Mouse (Mus musculus): ENCODE measurements at regions not wholly inside any gene's neighbourhood (a gene's known extent, or its start where the extent isn't known, plus 50 kb on each side); places are given as distances from the start of the nearest gene placed in this dataset.

DNA sequence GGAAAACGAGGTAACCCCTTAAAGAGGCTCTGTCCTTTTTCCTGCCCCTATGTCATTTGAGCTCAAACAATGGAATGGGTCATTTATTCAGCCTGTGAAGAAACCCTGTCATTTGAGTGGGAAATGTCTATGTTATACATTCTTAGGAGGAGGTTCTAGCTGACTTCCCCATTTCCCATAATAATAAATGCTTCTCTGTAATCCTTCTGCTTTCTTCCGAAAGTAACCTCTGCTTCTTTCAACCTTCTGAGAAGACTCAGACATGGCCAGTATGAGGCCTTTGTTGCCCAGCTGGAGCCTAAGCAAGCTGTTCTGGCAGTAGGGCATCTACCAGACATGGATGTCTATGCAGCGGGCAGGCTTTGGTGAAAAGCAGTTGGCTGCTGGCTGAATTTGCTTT, 150.2 kb upstream of the Pik3r1 start:
- ATAC-seq (ENCODE audit: extremely low read depth, insufficient number of reproducible peaks, low FRiP score, poor library complexity, severe bottlenecking), result no peak

DNA sequence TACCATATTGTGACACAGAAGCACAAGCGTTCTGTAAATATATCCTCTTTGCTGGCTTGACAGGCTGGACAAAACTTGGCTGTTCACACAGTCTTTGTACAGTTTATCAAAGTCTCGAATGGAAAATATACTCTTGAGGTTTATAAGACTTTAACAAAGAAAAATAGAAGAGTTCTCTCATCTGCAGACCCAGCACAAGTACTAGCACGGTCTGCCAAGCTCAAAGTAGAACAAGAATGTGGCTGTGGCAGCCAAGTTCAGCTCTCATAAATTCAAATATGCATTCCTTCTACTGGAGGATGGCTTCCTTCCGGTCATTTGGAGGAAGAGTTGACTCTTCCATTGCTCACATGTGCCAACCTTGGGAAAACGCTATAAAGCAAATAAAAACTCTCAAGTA, 151.2 kb upstream of the Pik3r1 start:
- no peak for ATAC-seq (ENCODE audit: extremely low read depth, insufficient number of reproducible peaks, low FRiP score, poor library complexity, severe bottlenecking)

DNA sequence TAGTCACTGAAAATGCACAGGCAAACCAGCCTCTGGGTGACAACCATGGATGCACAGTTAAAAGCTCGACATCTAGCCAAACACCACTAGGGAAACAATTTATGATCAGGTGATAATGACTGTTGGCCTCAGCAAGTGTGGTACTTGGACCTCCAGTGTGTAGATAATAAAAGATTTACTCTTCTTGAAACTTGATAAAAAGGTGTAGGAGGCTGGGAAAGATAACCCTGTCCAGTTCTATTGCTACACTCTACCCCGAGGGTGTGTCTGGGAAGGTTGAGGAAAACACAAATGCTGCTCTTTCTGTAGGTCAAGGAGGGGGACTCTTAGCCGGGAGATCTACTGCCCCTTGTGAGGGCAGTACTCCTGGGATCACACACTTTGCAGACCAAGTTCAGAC, 152.4 kb upstream of the Pik3r1 start:
- no peak for ATAC-seq (ENCODE audit: extremely low read depth, insufficient number of reproducible peaks, low FRiP score, poor library complexity, severe bottlenecking)

DNA sequence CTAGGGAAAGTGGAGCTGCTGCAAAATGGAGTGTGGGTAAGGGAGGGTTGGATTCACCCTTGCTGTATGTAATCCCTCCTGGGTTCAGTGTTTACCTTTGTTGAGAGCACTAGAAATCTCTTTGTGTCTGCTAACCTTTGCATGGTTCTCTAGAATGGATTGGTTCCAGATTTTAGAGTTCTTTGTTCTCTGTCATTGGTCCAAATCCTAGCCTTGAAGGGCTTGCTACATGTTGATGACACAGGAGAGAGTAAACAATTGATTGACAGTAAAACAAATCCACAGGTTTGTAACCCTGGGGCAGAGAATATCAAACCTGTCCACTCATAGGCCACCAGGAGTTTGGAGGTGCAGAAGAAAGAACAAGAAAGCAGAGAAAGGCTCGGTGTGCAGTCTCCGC, 156.6 kb upstream of the Pik3r1 start:
- no peak for ATAC-seq (ENCODE audit: extremely low read depth, insufficient number of reproducible peaks, low FRiP score, poor library complexity, severe bottlenecking)

DNA sequence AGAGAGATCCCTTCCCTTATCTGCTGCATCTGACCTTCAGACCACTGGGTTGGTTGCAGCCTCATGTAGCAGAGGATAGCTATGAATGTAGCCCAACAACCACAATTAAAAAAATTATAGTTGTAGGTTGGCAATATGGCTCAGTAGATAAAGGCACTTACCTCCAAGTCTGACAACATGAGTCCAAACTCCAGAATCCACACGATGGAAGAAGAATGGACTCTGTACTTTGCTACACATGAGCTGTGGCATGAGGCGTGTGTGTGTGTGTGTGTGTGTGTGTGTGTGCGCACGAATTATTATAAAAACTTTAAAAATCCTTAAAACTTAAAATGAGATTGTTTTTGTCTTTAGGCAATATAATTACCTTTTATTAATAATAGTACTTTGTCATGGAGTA, 163.2 kb upstream of the Pik3r1 start:
- ATAC-seq (ENCODE audit: extremely low read depth, insufficient number of reproducible peaks, low FRiP score, poor library complexity, severe bottlenecking), result no peak

DNA sequence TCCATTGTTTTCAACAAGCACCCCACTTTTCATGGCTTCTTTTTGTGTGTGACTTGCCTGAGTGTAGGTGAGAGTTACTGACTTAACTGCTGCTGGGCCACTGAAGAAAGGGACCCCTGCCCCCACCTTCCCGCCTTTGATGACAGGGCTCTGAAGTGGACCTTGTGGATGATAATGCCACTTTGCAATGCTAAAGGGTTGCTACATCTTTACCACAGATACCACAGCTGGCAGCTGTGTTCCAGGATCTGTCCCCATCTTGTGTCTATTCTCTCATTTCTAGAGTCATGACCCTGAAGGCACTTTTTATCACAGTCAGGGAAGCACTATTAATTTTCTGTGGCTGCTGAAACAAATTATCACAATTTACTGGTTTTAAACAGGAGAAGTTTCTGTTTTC, 163.9 kb upstream of the Pik3r1 start:
- ATAC-seq (ENCODE audit: extremely low read depth, insufficient number of reproducible peaks, low FRiP score, poor library complexity, severe bottlenecking), result no peak

DNA sequence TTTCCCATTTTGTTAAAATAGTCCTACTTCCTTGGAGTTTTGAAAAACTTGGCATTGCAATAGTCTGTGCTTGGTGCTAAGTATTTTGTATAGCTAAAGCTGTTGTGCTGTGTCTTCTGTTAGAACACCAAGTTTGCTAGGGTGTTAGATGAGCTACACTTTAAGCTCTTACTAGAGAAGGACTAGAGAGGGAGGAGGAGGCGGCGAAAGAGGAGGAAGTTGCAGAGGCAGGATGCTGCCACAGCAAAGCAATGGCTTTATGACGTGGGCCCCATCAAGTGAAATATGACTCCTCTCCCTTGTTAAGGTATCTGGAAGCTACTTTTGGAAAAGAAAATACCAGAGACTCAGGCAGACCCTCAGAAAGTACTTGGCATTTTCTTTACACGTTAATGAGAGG, 167.8 kb upstream of the Pik3r1 start:
- ATAC-seq (ENCODE audit: extremely low read depth, insufficient number of reproducible peaks, low FRiP score, poor library complexity, severe bottlenecking), result no peak

DNA sequence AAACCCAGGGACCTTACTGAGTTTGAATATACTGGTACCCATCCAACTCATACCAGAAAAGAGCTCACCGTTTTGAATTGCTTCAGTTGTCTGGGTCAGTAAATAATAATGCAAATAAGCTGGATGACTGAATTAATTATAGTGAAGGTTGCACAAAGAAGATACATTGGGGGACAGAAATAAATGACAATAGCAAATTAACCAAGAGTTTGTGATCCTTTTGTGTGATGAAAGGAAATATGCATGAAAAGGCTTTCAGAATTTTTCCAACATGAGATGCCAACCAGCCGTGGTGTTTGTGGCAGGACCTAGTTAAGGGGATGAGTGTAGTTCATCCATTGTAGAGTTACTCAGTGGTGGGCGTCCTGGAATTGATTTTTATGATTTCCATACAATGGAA, 186.5 kb upstream of the Pik3r1 start:
- ATAC-seq (ENCODE audit: extremely low read depth, insufficient number of reproducible peaks, low FRiP score, poor library complexity, severe bottlenecking), result no peak

DNA sequence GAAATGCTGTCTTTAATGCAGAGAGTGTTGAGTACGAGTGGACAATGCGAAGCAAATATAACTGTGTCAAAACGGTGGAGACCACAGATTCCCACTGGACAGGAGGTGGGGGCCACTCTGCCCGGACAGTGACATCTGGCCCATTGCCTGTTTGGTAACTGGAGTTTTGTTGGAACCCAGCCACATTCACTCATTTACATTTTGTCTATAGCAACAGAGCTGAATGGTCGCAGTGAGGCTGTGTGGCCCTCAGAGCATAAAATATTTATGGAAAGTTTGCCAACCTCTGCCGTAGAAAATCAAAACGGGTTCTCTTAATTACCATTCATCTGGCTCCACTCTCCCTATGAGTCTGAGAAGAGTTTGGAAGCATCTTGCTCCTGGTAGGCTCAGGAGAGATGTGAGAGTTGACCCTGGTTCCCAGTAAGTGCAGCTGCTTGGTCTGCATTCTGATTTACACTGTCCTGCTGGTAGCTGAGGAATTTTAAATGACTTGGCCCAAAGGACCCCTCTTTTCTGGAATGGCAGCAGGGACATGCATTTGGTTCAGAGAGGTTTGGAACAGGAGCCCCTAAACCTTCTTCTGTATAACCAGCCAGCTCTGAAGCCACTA, 187.9 kb upstream of the Pik3r1 start:
- no peak for ATAC-seq (ENCODE audit: extremely low read depth, insufficient number of reproducible peaks, low FRiP score, poor library complexity, severe bottlenecking)

DNA sequence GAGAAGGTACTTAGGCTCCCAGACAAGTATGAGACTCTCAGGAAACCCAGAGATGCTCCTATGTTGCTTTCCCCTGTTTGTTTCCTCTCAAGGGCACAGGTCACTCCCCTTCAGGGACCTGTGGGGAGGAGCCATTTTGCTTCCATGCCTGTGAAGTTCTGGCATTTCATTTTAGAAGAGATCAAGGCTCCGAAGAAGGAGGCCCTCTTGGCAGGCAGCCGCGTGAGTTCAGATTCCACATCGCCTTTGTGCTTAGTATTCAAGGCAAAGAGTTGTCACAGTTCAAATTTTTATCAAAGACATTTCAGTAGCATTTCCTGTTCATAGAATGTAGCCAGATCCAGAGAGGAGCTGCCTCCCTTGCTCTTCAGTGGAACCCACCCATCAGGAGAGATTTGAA, 189.8 kb upstream of the Pik3r1 start:
- ATAC-seq (ENCODE audit: extremely low read depth, insufficient number of reproducible peaks, low FRiP score, poor library complexity, severe bottlenecking), result no peak

DNA sequence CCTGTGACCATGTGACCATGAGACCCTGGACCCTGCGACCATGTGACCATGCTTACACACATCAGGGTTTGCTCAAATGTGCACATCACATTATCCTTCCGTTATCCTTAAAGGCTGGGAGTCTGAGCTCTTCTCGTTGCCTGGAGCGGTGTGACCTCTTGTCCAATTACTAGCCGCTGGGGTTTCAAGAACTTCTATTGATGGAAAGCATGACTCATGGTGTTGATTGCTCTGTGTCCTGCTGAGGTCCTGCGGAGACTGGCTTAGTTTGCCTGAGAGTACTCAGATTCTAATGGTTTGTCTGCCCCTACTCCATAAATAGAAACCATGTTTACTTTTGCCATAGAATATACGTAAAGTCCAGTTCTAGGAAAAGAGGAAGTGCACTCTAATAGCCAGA, 197.5 kb upstream of the Pik3r1 start:
- no peak for ATAC-seq (ENCODE audit: extremely low read depth, insufficient number of reproducible peaks, low FRiP score, poor library complexity, severe bottlenecking)

DNA sequence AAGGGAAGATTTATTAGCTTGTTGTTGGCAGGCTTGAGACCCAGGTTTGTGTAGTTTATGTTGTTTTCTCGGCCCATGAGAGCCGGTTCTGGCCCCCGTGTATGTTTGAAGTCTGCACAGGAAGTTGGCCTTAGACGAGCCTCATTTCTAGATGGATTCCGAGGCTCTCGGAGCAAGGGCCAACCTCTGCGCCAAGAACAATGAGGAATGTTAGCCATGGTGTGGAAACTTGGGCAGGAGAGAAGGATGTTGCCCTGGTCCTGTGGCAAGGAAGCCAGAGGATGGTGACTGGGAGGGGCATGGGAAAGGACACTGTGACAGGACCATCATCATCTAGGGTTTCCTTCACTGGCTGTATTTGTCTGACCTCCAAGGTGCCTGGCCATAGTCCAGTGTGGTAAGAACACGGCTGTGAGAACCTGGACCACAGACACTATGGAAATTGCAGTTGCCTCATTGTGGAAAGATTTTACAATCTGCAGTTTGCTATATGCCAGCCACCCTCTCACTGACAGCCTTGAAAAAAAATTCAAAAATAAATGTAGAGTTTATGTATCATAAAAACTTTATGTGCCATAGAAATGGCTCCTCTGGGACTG, 198.9 kb upstream of the Pik3r1 start:
- ATAC-seq (ENCODE audit: extremely low read depth, insufficient number of reproducible peaks, low FRiP score, poor library complexity, severe bottlenecking), result no peak

DNA sequence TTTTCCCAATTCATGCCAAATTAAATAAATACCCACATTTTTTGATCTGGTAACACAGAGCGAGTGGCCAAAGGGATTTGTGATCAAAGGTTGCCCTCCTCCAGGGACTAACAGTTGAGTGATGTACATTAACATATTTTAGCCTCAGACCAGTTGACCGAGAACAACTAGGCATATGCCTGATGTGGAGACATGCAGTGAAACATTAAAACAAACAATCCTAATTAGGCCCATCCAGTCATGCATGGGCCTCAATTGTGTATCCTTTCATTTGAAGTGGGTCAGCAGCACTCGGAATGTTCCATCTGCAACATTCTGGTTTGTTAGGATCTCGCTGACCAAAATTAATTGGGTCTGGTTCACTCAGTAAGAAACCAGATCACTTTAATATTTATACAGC, 199.4 kb upstream of the Pik3r1 start:
- no peak for ATAC-seq (ENCODE audit: extremely low read depth, insufficient number of reproducible peaks, low FRiP score, poor library complexity, severe bottlenecking)

DNA sequence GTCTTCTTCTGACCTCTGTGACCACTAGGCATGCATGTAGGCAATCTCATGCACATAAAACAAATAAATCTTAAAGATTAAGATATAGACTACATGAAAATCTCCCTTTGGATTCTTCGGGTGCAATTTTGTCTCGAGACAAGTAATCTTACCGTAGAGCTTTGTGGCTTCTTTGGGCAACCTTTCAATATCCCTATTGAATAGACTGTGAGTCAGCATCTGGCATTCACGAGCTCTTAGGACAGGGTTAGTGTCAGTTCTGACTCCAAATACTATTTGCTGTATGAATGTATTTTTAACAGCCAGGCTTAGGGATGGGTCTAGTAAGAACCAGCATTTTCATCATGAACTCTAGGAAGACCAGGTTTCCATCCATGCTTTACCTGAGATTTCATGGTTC, 208.7 kb upstream of the Pik3r1 start:
- ATAC-seq (ENCODE audit: extremely low read depth, insufficient number of reproducible peaks, low FRiP score, poor library complexity, severe bottlenecking), result no peak

DNA sequence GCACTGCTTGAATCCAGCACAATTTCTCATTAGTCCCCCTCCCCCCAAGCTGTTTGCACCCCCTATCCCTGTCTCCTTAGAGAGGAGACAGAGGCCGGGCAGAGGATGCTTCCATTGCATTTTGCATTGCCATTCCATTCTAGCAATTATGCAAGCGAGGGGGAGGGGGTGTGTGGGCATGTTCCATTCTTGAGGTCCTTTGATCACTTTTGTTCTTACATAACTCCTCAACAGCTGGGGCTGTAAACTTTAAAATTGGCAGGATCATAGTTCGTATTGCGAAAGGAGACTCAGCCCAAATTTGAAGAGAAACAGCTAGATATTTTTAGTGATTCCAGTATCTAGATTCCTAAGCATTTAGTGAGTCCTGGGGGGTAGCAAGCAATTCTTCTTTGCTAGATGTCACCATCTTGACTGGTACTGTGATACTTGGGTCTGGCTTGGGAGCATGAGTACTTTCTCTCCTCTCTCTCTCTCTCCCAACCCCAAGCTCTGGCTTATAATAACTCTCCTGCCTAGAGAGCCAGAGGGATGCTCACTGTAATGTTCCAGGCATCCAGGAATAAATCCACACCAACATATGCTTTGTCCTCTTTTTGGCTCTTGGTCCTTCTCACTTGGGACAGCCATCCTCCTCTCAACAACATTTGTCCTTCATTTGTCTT, 212.3 kb upstream of the Pik3r1 start:
- no peak for ATAC-seq (ENCODE audit: extremely low read depth, insufficient number of reproducible peaks, low FRiP score, poor library complexity, severe bottlenecking)

DNA sequence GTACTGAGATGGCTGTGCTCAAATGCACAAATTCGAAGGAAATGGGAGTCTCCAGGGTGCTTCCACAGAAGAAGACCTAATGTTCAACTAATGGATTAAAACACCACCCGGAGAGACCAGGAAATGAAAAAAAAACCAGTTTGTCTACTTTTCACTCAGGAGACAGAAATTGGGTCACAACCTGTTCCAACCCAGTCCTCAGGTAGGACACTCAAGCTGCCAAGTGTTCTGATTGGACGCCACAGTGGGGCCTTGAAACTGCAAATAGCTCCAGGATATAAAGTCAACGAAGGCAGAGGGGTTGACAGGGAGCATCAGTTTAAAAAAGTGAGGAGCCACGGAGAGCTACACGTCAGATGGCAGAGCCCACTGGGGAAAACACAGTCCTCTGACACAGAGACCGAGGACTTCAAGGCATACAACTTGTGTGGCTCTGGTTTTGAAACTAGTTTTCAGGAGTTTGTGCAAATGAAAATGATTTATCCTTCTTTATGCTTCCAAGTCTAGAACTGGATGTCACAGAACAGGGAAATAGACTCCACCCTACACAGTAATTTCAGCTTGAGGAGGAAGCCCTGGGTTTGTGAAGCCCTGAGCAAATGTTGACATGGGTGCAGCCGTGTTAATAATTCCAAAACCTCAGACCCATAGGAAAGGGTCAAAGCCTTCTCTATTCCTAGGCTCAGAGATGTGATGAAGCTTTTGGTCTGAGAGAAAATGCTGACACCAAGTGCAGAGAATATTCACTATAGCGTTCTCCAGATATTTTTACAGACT, 220.8 kb upstream of the Pik3r1 start:
- ATAC-seq (ENCODE audit: extremely low read depth, insufficient number of reproducible peaks, low FRiP score, poor library complexity, severe bottlenecking), result no peak

DNA sequence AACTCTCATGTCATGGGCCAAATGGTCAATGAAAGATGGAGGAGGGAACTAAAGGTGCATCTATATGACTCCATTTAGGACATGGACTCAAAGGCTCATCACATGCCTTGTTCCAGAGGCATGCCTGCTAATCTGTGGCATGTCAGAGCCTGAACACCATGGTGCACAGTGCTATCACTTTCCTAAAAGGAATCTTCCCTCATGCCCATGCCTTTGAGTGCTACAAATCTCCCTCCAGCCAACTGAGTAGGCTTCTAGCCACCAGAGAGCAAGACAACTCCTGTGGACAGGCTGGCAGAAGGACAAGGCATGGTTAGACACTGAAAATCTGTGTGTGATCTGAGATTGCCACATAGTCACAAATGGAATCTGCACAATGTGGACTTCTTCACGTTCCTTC, 223.7 kb upstream of the Pik3r1 start:
- no peak for ATAC-seq (ENCODE audit: extremely low read depth, insufficient number of reproducible peaks, low FRiP score, poor library complexity, severe bottlenecking)

DNA sequence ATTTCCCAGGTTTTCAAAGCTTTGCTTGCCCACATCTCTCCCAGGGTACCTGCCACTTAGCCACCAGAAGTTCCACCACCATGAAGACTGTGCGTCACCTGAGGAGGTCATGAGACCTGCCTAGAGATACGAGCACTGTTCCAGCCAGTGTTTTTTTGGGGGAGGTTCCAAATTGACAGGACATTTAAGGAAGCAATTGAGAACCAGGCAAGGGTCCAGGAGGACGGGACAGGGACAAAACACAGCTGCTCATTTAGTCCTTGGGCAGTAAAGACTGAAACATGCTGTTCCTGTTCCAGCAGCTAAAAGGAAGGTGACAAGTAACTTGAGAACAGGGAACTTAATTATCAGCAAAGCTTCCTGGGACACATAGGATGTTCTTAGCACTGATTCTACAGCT, 226.8 kb upstream of the Pik3r1 start:
- ATAC-seq (ENCODE audit: extremely low read depth, insufficient number of reproducible peaks, low FRiP score, poor library complexity, severe bottlenecking), result no peak

DNA sequence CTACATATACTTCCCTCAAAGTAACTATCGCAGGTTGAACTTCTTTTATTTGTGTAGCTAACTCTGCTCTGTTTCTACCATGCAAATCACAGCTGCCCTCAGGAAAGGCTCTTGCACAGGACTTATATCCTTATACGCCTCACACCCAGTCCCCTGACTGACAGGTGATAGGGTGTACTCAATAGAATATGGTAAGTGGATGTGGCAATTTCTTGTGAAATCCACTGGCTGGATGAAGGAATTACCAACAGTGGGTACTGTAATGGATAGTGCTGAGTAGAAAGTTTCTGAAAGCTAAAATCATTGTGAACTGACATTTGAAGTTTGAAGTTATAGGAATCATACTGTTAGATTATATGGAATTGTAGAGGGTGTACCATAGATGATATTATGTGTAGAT, 227.5 kb upstream of the Pik3r1 start:
- no peak for ATAC-seq (ENCODE audit: extremely low read depth, insufficient number of reproducible peaks, low FRiP score, poor library complexity, severe bottlenecking)

DNA sequence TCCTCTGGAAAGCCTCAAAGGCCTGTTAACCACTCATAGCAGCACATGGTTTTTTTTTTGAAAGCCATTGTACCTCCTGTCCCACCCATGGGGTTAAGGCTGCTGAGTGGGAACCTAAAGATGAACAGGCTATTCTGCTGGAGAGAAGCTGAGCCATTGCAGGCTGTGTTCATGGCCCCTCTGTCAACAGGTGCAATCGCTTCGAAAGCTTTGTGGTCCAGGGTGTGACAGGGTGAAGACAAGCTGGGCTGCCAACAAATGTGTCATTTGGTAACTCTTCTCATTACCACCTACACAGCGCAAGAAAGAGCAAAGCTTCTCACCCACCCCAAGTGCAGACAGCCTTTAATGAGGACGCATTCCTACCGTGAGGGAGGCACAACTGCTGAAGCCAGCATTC, 228.1 kb upstream of the Pik3r1 start:
- no peak for ATAC-seq (ENCODE audit: extremely low read depth, insufficient number of reproducible peaks, low FRiP score, poor library complexity, severe bottlenecking)
